Mouse (Mus musculus) heart, adult 2 months (tissue): ENCODE measurements around the gene Aknad1. TPM values are rescaled to one million over a fixed set of nuclear protein-coding genes. Genes with fewer than 3 reads are reported as not detected.

Source experiments
- DNase-seq, 2 experiments: peaks; one replicate each; pipeline ENCODE4 v3.0.0; 2021
- H3K27ac ChIP-seq: fragments of 200-600 bp; 2 replicates; pipeline ENCODE4 v1.8.1; 2022
- H3K27me3 ChIP-seq: fragments of 200-500 bp; 2 replicates; pipeline ENCODE4 v1.6.1; 2012; ENCODE audit warnings: mild to moderate bottlenecking, low read length, inconsistent platforms, mixed read lengths; ENCODE audit not compliant: control insufficient read depth, insufficient read depth
- H3K36me3 ChIP-seq: fragments of 200-500 bp; 2 replicates; pipeline ENCODE4 v1.6.1; 2012; ENCODE audit warnings: low read length, inconsistent platforms; ENCODE audit not compliant: control insufficient read depth, insufficient read depth
- H3K4me1 ChIP-seq: fragments of 200-500 bp; 2 replicates; pipeline ENCODE4 v1.6.1; 2011; ENCODE audit warnings: low read length; ENCODE audit not compliant: control insufficient read depth, insufficient read depth
- H3K4me3 ChIP-seq: fragments of 200-600 bp; 2 replicates; pipeline ENCODE4 v1.8.1; 2022
- H3K79me2 ChIP-seq: fragments of 200-500 bp; replicated peaks from 2 replicates; pipeline ENCODE4 v1.6.1; 2012; ENCODE audit warnings: mild to moderate bottlenecking, inconsistent platforms, low read length, moderate library complexity, mixed read lengths; ENCODE audit not compliant: control insufficient read depth, insufficient read depth
- H3K9ac ChIP-seq: fragments of 200-500 bp; 2 replicates; pipeline ENCODE4 v1.6.1; 2012; ENCODE audit warnings: low read depth, mild to moderate bottlenecking, control low read depth, inconsistent platforms, low read length, mixed read lengths
- CTCF ChIP-seq: fragments of 200-600 bp; IDR thresholded peaks from 2 replicates; pipeline ENCODE4 v1.8.1; 2022; ENCODE audit warnings: antibody characterized with exemption, mild to moderate bottlenecking, moderate library complexity
- EP300 ChIP-seq: fragments of 200-500 bp; IDR thresholded peaks from 2 replicates; pipeline ENCODE4 v1.6.1; 2011; ENCODE audit warnings: low read depth, low read length, control low read depth; ENCODE audit not compliant: insufficient read depth
- POLR2A ChIP-seq: fragments of 200-500 bp; IDR thresholded peaks from 2 replicates; pipeline ENCODE4 v1.6.1; 2011; ENCODE audit warnings: mild to moderate bottlenecking, low read depth, low read length, control low read depth; ENCODE audit not compliant: insufficient read depth
- WGBS: fragments of 180-500 bp; shearing (Covaris S2); methylation state at CpG from one replicate; pipeline ENCODE4 v1.1.7; 2018; 5-methylcytosine and 5-hydroxymethylcytosine counted together
- intact Hi-C: fragments of 180-260 bp; cut with DNase I; formaldehyde crosslinking; loops from one replicate; pipeline ENCODE4 v1.15.1; 2025
- polyA plus RNA-seq: library from polyadenylated mRNA; depleted of rRNA; stranded (reverse); fragments of >200 nt; gene quantifications from 2 replicates; pipeline ENCODE4 v1.2.3, GENCODE M21; 2012
- total RNA-seq, 2 experiments: library from RNA; stranded (reverse); gene quantifications; 2 replicates each; pipeline ENCODE4 v1.2.3; 2021

Gene Aknad1
- total and polyA plus RNA-seq, 3 experiments = 0.04 to 0.05 TPM; not detected in 1

GRCm38 (mm10) chr3:108702789-108703188, 36.7 kb upstream of the Aknad1 start:
- H3K27ac ChIP-seq = no peak overlapping the region
- intact Hi-C loops = no loop called here
- no peaks in the 10 kb centered on the region for H3K27me3 ChIP-seq
- DNase-seq = no peak
- H3K4me1 ChIP-seq = no peaks in the 10 kb centered on the region
- no peak overlapping the region for H3K9ac ChIP-seq
- H3K79me2 ChIP-seq = no peaks in the 10 kb centered on the region
- TF ChIP-seq POLR2A (no peak), EP300 (no peak), CTCF (no peak)
- no peak overlapping the region for H3K4me3 ChIP-seq
- no peaks in the 10 kb centered on the region for H3K36me3 ChIP-seq
- 91% methylated on average over 8 of the region's 8 CpGs for WGBS

- TF ChIP-seq CTCF (no peak), POLR2A (no peak), EP300 (no peak)
Measured at GRCm38 (mm10) chr3:108711296-108711695, 28.2 kb upstream of the Aknad1 start.

GRCm38 (mm10) chr3:108713065-108713675, 26.3 kb upstream of the Aknad1 start:
- Histone ChIP-seq H3K27me3 (no peaks in the 10 kb centered on the region; the same call in 1 of the 2 replicates), H3K79me2 (no peaks in the 10 kb centered on the region), H3K36me3 (no peaks in the 10 kb centered on the region), H3K27ac (no peak overlapping the region), H3K4me1 (no peaks in the 10 kb centered on the region), H3K4me3 (no peak overlapping the region), H3K9ac (no peak overlapping the region)
- 46% methylated on average over 3 of the region's 3 CpGs for WGBS
- TF ChIP-seq CTCF (no peak), EP300 (no peak), POLR2A (no peak)
- intact Hi-C loops = no loop called here
- no peak for DNase-seq

More at GRCm38 (mm10) chr3:108711296-108711695, 28.2 kb upstream of the Aknad1 start:
- intact Hi-C loops = no loop called here
- DNase-seq = no peak
- Histone ChIP-seq H3K27me3 (no peaks in the 10 kb centered on the region; the same call in 1 of the 2 replicates), H3K4me3 (no peak overlapping the region), H3K4me1 (no peaks in the 10 kb centered on the region), H3K79me2 (no peaks in the 10 kb centered on the region), H3K27ac (no peak overlapping the region), H3K9ac (no peak overlapping the region), H3K36me3 (no peaks in the 10 kb centered on the region)
- WGBS = 93% methylated on average over 5 of the region's 5 CpGs

- TF ChIP-seq CTCF = no peak
- no peak for TF ChIP-seq EP300
- no peak for TF ChIP-seq POLR2A
- H3K9ac ChIP-seq = no peak overlapping the region
- H3K4me3 ChIP-seq = no peak overlapping the region
- 80% methylated on average over 4 of the region's 4 CpGs for WGBS
- H3K79me2 ChIP-seq = no peaks in the 10 kb centered on the region
- no peak for DNase-seq
- intact Hi-C loops = no loop called here
- H3K36me3 ChIP-seq = no peaks in the 10 kb centered on the region
- H3K4me1 ChIP-seq = no peaks in the 10 kb centered on the region
- H3K27me3 ChIP-seq = no peaks in the 10 kb centered on the region; the same call in 1 of the 2 replicates
- no peak overlapping the region for H3K27ac ChIP-seq
Measured at GRCm38 (mm10) chr3:108714837-108715236, 24.6 kb upstream of the Aknad1 start.

DNA sequence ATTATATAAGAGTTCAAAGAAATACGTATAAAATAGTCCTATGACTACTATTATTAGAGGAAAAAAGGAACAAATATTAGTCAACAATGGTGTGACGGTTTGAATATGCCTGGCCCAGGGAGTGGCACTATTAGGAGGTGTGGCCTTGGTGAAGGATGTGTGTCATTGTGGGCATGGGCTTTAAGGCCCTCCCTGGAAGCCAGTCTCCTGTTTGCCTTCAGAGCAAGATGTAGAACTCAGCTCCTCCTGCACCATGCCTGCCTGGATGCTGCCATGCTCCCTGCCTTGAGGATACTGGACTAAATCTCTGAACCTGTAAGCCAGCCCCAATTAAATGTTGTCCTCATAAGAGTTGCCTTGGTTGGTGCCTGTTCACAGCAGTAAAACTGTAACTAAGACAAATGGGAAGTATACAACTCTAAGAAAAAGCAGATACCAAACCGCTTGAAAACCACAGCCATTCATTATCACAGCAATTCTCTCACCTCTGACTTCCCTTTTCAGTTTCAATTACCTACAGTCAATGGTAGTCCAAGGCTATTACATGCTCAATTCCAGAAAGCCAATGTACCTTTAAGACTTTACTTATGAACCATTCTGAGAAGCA, 21.5 kb upstream of the Aknad1 start:
- Histone ChIP-seq H3K9ac (no peak overlapping the region), H3K36me3 (no peaks in the 10 kb centered on the region), H3K4me1 (no peaks in the 10 kb centered on the region; the same call in 1 of the 2 replicates), H3K79me2 (no peaks in the 10 kb centered on the region), H3K27ac (no peak overlapping the region), H3K4me3 (no peak overlapping the region), H3K27me3 (no peaks in the 10 kb centered on the region; the same call in 1 of the 2 replicates)
- no peak for TF ChIP-seq EP300
- intact Hi-C loops = no loop called here
- 85% methylated on average over 3 of the region's 3 CpGs for WGBS
- no peak for DNase-seq

DNA sequence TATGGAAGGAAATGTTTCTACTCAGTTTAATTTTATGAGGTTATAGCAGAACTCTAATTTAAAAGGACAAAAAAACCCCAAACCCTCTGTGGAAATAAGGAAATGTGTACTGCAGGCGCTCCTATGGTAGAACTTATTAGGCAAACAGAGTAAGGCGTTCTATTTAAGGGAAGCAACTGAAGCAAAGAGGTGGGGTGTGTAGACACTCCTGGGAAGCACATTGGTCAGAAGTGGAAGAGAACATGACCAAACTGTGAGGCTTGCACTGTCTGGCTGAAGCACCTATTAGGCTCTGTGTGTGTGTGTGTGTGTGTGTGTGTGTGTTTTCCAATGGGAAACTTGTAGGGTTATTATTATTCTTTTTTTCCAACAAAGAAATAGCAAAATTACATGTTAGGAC, 20.1 kb upstream of the Aknad1 start:
- no peak for DNase-seq
- intact Hi-C loops = no loop called here
- no peaks in the 10 kb centered on the region for H3K79me2 ChIP-seq
- H3K36me3 ChIP-seq = no peaks in the 10 kb centered on the region
- no peak overlapping the region for H3K4me3 ChIP-seq
- no peak overlapping the region for H3K9ac ChIP-seq
- H3K4me1 ChIP-seq = no peaks in the 10 kb centered on the region; the same call in 1 of the 2 replicates
- no peaks in the 10 kb centered on the region for H3K27me3 ChIP-seq
- no peak overlapping the region for H3K27ac ChIP-seq
- TF ChIP-seq CTCF (no peak), EP300 (no peak), POLR2A (no peak)
- WGBS = 81% methylated on average over 2 of the region's 2 CpGs
